Mouse (Mus musculus) small intestine, adult 2 months (tissue): ENCODE measurements at regions not wholly inside any gene's neighbourhood (a gene's known extent, or its start where the extent isn't known, plus 50 kb on each side); places are given as distances from the start of the nearest gene placed in this dataset.

Experiments used
- H3K27ac ChIP-seq: fragments of 200-500 bp; 2 replicates; pipeline ENCODE4 v1.5.1; 2012; ENCODE audit warnings: low read depth, low read length, control low read depth, inconsistent platforms; ENCODE audit not compliant: insufficient read depth
- H3K27me3 ChIP-seq: fragments of 200-500 bp; 2 replicates; pipeline ENCODE4 v1.6.1; 2012; ENCODE audit warnings: mild to moderate bottlenecking, moderate library complexity, low read length, inconsistent platforms; ENCODE audit not compliant: control insufficient read depth, insufficient read depth
- H3K36me3 ChIP-seq: fragments of 200-500 bp; 2 replicates; pipeline ENCODE4 v1.6.1; 2012; ENCODE audit warnings: mild to moderate bottlenecking, low read length, control low read depth, inconsistent platforms; ENCODE audit not compliant: control insufficient read depth, insufficient read depth
- H3K4me1 ChIP-seq: fragments of 200-500 bp; 2 replicates; pipeline ENCODE4 v1.6.1; 2012; ENCODE audit warnings: low read length, inconsistent platforms, mixed read lengths; ENCODE audit not compliant: control insufficient read depth, insufficient read depth, insufficient read length
- H3K4me3 ChIP-seq: fragments of 200-500 bp; 2 replicates; pipeline ENCODE4 v1.5.1; 2012; ENCODE audit warnings: low read depth, mild to moderate bottlenecking, control low read depth, inconsistent platforms, low read length, moderate library complexity
- CTCF ChIP-seq: fragments of 200-500 bp; IDR thresholded peaks from 2 replicates; pipeline ENCODE4 v1.5.1; 2012; ENCODE audit warnings: low read depth, mild to moderate bottlenecking, control low read depth, inconsistent platforms, low read length, moderate library complexity, mixed read lengths; ENCODE audit not compliant: insufficient replicate concordance, insufficient read length; ENCODE audit errors: extremely low read depth
- POLR2A ChIP-seq: fragments of 200-500 bp; IDR thresholded peaks from 2 replicates; pipeline ENCODE4 v1.6.1; 2012; ENCODE audit warnings: low read depth, mild to moderate bottlenecking, control low read depth, inconsistent platforms, low read length, moderate library complexity
- WGBS: fragments of 180-500 bp; shearing (Covaris S2); methylation state at CpG from one replicate; pipeline ENCODE4 v1.1.7; 2018; 5-methylcytosine and 5-hydroxymethylcytosine counted together

DNA sequence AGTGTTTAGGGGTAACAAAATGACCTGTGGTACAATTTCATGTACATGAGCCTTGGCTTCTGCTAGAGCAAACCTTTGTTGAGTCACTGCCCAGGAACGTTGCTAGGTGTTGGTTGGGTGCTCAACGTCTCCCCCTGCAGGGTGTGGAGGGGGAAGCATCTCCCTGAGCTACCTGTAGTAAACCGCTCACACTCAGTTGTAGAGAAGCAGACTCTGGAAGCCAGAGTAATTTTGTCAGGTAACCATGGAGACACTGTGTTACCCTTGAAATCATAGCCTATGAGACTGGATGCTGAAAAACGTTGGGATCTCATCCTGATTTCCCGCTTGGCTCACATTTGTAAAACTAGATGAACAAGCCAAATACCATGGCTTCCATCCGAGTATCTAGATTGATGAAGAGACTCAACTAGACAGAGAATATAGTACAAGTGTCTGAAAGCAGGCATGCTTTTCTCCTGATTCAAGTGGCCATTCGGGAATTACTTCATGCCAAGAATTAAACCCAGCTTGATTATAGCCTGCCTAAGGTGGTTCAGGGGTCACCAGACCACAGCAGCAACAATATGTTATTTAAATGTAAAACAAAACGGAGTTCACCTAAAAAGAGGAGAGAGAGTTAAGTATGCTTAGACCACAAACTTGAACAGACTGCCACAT lies 63.7 kb upstream of the Ctla4 start:
- no peak overlapping the region for H3K27ac ChIP-seq
- no peaks in the 10 kb centered on the region for H3K36me3 ChIP-seq
- 62% methylated on average over 8 of the region's 8 CpGs for WGBS
- TF ChIP-seq POLR2A: no peak
- peak; percentile 74; the same call in 1 of the 2 replicates for TF ChIP-seq CTCF
- no peaks in the 10 kb centered on the region for H3K27me3 ChIP-seq
- H3K4me1 ChIP-seq: peaks cover 9% of the 10 kb centered on the region
- no peak overlapping the region for H3K4me3 ChIP-seq

DNA sequence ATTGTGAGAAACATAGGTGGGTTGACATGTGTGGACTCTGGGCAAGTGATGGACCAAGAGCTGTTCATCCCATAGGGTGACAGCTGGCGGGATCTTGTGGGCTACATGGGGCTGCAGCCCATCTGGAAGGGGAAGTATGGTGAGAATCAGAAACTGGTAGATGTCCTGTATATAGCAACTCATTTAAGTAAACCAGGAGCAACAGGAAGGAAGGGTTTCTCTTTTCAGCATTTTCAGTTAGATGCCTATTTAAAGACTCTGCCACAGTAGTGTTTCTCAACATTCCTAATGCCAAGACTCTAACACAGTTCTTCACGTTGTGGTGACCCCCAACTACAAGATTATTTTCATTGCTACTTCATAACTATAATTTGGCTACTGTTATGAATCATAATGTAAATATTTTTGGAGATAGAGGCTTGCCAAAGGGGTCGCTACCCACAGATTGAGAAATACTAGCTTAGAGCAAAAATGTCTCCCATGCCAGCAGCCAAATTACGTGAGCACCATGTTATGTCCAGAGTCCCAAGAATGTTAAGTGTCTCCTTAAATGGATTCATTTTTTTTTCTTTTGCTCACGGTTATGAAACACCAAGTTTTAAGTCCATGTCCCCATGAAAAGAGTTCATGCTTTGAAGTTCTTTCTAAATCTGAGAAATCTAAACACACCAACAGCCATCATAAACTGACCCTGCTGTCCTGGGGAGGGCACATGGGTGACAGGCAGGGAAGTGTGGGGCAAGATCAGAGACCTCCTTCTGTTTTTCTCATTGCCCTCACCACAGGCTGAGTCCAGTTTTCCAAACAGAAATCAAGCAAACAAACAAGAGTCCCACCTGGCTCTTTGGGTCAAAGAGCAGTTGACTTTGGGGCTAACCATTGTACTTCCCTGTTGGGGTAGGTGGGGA lies 62.3 kb upstream of the Ctla4 start:
- Histone ChIP-seq H3K4me3 (no peak overlapping the region), H3K27ac (peak overlapping the region; percentile 31; the same call in 1 of the 2 replicates), H3K27me3 (no peaks in the 10 kb centered on the region), H3K36me3 (no peaks in the 10 kb centered on the region), H3K4me1 (peaks cover 9% of the 10 kb centered on the region)
- 65% methylated on average over 5 of the region's 5 CpGs for WGBS
- no peak for TF ChIP-seq POLR2A
- no peak for TF ChIP-seq CTCF

DNA sequence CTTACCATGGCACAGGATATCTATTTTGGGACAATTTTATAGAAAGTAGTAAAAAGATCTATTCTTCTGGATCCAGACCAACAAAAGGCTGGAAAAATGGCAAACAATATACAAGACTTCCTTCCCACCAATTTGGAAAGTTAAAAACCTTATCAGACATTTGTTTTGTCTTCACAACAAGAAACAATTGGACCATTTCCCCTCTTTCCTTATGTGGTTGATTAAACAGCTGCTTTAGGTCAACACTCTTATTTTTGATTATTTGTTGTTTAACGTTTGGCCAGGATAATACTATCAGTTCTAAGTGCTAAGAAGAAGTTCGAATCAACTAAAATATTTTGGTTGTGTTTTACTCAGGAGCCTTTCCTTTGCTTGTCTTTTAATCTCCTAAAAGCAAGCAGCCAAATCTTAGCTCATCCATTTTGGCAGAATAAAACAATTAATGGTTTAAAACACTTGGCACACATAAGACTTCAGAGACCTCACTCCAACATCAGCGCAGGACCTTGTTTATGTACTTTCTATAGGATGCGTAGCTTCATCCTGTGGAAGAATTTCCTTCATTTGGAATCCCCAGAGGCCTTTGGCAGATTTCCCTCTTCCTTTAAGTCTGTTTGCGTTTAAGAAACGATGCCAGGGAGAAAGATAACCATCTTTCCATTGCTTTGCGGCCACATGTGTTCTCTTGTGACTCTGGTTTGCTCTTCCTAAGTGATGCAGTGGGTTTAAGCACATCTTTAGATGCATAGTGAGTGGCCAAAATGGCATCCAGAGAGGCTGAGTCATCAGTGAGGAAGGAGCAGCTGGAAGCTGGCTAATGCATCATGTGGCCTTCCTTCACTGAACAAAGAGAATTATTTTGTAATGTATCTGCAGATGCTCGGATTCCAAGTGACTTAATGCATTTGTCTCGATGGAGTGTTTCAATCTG lies 61.3 kb upstream of the Ctla4 start:
- H3K4me3 ChIP-seq: no peak overlapping the region
- peak overlapping the region; percentile 36; the same call in 1 of the 2 replicates for H3K27ac ChIP-seq
- H3K4me1 ChIP-seq: peaks cover 9% of the 10 kb centered on the region
- no peaks in the 10 kb centered on the region for H3K36me3 ChIP-seq
- H3K27me3 ChIP-seq: no peaks in the 10 kb centered on the region
- TF ChIP-seq CTCF: no peak
- TF ChIP-seq POLR2A: no peak
- WGBS: 44% methylated on average over 9 of the region's 9 CpGs

DNA sequence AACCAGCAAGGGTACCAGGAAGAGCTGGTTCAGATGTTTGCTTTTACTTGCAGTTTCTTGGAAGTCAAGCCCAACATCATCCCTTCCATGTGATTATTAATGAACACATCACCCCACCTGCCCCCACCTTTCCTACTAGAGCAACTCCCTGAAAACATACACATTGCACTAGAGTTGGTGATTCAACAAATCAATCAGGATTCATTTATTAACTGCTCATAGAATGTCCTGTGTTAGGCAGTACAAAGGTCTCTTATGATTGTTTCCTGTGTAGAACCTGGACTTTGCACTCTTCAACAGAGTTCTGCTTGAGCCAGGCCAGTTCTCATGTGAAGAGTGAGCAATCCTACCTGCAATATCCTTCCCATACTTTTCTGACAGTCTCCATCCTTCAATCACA lies 59.8 kb upstream of the Ctla4 start:
- H3K36me3 ChIP-seq: no peaks in the 10 kb centered on the region
- peak overlapping the region; percentile 94 for H3K27ac ChIP-seq
- H3K4me1 ChIP-seq: peaks cover 9% of the 10 kb centered on the region
- TF ChIP-seq CTCF: no peak
- TF ChIP-seq POLR2A: no peak
- H3K4me3 ChIP-seq: no peak overlapping the region
- H3K27me3 ChIP-seq: no peaks in the 10 kb centered on the region

DNA sequence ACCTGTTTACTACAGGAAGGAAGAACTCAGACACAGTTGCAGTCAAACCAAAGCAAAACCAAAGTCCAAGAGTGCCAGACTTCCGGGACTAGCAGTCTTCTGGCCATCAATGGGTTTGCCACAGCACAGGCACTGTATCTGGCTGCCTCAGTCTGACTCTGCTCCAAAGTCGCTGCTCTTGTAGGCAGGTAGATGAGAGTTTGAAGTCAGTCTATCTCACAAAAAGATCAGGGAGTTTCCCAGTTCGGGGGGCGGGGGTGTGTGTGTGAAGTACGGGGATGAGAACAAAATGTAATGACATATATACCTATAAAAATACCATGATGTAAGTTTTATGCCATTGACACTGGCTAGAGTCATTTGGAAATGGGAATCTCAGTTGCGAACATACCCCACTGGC lies 58.6 kb upstream of the Ctla4 start:
- WGBS: 49% methylated on average over 6 of the region's 6 CpGs
- no peaks in the 10 kb centered on the region for H3K36me3 ChIP-seq
- no peaks in the 10 kb centered on the region for H3K27me3 ChIP-seq
- TF ChIP-seq CTCF (no peak), POLR2A (no peak)
- H3K4me3 ChIP-seq: no peak overlapping the region
- H3K4me1 ChIP-seq: peaks cover 12% of the 10 kb centered on the region
- peak overlapping the region; percentile 68; the same call in 1 of the 2 replicates for H3K27ac ChIP-seq

DNA sequence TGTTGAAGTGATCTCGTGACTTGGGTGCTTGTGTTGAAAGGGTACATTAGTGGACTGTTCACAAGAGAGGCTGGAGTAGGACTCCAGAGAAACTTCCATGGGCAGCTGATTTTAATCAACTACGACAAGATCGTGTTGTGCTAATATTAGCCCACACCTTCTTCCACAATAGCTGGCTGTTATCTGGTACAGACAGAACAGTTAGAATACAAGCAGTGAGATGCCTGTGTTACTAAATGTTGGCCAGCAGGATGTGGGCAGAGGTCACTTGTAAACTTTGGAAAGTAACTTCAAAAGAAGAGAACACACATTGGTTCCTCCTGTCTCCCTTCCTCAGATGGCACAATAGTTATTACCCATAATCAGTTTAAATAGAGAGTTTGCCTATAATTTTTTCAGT lies 57.0 kb upstream of the Ctla4 start:
- Histone ChIP-seq H3K4me1 (peaks cover 10% of the 10 kb centered on the region), H3K4me3 (no peak overlapping the region), H3K27ac (no peak overlapping the region), H3K36me3 (no peaks in the 10 kb centered on the region), H3K27me3 (no peaks in the 10 kb centered on the region)
- 53% methylated on average over 3 of the region's 3 CpGs for WGBS
- no peak for TF ChIP-seq POLR2A

DNA sequence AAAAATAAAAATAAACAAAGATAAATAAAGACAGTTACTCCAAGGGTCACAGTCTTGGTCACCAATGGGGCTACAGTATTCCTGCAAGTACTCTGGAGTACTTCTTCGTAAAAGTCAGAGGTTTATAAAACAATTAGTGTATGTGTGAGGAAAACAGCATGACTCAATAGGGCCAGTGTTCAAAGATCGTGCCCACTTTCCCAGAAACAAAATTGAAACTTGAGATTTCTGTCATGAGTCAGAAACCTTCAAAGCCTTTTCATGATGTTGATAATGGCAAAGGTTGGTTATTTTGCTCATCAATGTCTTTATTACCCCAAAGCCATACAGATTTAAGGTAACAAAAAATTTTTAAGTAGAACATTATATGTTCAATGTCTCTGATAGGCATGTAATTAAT lies 53.1 kb upstream of the Ctla4 start:
- Histone ChIP-seq H3K4me1 (peaks cover 4% of the 10 kb centered on the region; the same call in 1 of the 2 replicates), H3K36me3 (no peaks in the 10 kb centered on the region), H3K27ac (no peak overlapping the region), H3K4me3 (no peak overlapping the region), H3K27me3 (no peaks in the 10 kb centered on the region)
- WGBS: 28% methylated on average over 2 of the region's 2 CpGs
- TF ChIP-seq POLR2A: no peak
- TF ChIP-seq CTCF: no peak
